Mouse (Mus musculus) cerebellum, postnatal 10 days (tissue): Measurements from ENCODE around the gene Naip5.
"Not testable (repeated sequence)": the region's sequence is repeated elsewhere in the genome, so short reads cannot be mapped to it uniquely, and the experiment has no call there.

ENCODE experiments used
- DNase-seq, 2 experiments: peaks; one replicate each; pipeline ENCODE4 v3.0.0; 2021; ENCODE audit warnings: mixed read lengths in 2 of 2

Naip5 gene

GRCm38 (mm10) chr13:100246223-100246622, at the start of gene Naip5:
Naip5 (minus strand) TSS chr13:100246323.
- not testable (repeated sequence) for DNase-seq

- no peak for DNase-seq
These were observed 38.5 kb upstream of the Naip5 start for GRCm38 (mm10) chr13:100284611-100285010.

GRCm38 (mm10) chr13:100271474-100272132, 25.5 kb upstream of the Naip5 start:
- DNase-seq = not testable (repeated sequence)

- DNase-seq = not testable (repeated sequence)
These were observed 10.9 kb upstream of the Naip5 start for GRCm38 (mm10) chr13:100256996-100257395.

- not testable (repeated sequence) for DNase-seq
These were observed 9.8 kb upstream of the Naip5 start for GRCm38 (mm10) chr13:100255925-100256324.

- not testable (repeated sequence) for DNase-seq
These were observed 5.8 kb upstream of the Naip5 start for GRCm38 (mm10) chr13:100251897-100252296.

GRCm38 (mm10) chr13:100246896-100247519, 885 bp upstream of the Naip5 start:
- DNase-seq = not testable (repeated sequence)

- no peak for DNase-seq
These were observed 2.4 kb downstream of the Naip5 start for GRCm38 (mm10) chr13:100243702-100244101.

- not testable (repeated sequence) for DNase-seq
These were observed 32.4 kb downstream of the Naip5 start for GRCm38 (mm10) chr13:100213683-100214082.

- DNase-seq = peak; percentile 1 to 2
These were observed 35.6 kb downstream of the Naip5 start for GRCm38 (mm10) chr13:100210540-100210939.

- DNase-seq = no peak
These were observed 42.8 kb downstream of the Naip5 start for GRCm38 (mm10) chr13:100203319-100203718.

GRCm38 (mm10) chr13:100201659-100202333, 44.3 kb downstream of the Naip5 start, which contains the start of gene Naip2:
Naip2 (minus strand) TSS chr13:100202092.
- DNase-seq = not testable (repeated sequence)

GRCm38 (mm10) chr13:100200778-100201177, 45.3 kb downstream of the Naip5 start:
- no peak for DNase-seq

- DNase-seq = no peak
These were observed 50.7 kb downstream of the Naip5 start for GRCm38 (mm10) chr13:100195421-100195820.

- DNase-seq = not testable (repeated sequence)
These were observed 63.0 kb downstream of the Naip5 start for GRCm38 (mm10) chr13:100183111-100183510.

GRCm38 (mm10) chr13:100174360-100174759, 71.8 kb downstream of the Naip5 start:
- peak; percentile 9 to 40 for DNase-seq

- not testable (repeated sequence) for DNase-seq
These were observed 79.7 kb downstream of the Naip5 start for GRCm38 (mm10) chr13:100166378-100166777.

GRCm38 (mm10) chr13:100162467-100162866, 83.7 kb downstream of the Naip5 start:
- not testable (repeated sequence) for DNase-seq
